Mouse (Mus musculus) CD4-positive helper T cell, adult 2 months (primary cell): Measurements from ENCODE around the gene Tcp1.
"Not testable (repeated sequence)": the region's sequence is repeated elsewhere in the genome, so short reads cannot be mapped to it uniquely, and the experiment has no call there.

Experiments
- DNase-seq: peaks from one replicate; pipeline ENCODE4 v3.0.0-alpha.2; 2012; ENCODE audit warnings: low read depth, missing footprints, low spot score

The Tcp1 gene

DNA sequence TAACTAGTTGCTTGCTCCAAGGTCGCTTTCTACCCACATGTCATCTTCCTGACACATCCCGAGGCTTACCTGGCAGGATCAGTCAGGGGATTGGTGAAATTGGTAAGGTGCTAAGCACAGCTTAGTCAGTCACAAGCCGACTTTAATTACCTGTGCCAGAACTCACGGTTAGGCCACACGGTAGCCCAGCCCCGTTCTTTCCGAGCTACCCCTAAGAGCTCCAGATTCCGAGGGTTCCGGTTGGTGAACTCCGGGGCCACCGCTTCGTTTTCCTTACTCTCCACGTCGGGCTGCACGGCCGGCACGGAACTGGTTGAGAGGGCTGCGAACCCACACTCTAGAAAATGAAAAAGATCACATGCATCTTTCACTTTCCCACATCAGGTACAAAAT lies at the start of gene Tcp1:
Gene Tcp1 (plus strand): TSS at position 214 of the 393 bp plus-strand sequence.
- DNase-seq: no peak

DNA sequence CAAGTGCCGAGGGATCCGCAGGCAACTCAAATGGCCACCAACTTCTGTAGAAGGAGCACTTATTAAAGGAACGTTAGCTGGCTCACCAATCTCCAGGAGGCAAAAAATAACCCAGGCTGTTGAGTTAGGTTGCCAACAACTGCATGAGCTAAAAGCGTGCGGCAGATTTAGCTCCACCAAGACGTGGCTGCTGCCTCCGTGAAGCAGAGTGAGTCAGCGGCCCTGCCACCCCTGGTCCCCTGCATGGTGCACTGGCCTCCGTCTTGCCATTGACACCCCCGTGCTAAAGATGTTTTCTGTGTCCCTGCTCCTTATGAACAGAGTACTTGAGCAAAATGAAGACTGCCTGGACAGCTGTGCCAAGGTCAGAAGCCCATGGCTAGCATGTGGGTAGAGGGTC lies 48.6 kb upstream of the Tcp1 start:
- no peak for DNase-seq

DNA sequence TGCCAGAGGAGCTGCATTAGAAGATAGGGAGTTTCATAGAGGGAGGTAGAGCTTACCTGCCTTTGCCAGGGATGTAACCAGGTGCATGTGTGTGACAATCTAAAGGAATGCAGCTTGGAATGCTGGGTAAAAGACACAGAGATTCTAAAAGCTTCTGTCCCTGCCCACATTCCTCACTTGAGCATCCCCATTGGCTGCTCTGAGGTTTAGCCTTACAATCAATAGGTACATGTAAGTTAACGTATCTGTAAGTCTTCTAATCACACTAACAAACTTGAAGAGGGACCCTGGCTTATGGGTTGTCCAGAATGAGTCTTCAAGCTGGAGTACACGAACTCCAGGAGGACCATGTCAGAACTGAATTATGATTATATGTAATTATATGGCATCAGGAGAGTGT lies 47.5 kb upstream of the Tcp1 start, which contains the start of gene Mas1:
Gene Mas1 (minus strand): TSS at position 101 of the 400 bp plus-strand sequence.
- DNase-seq: no peak

DNA sequence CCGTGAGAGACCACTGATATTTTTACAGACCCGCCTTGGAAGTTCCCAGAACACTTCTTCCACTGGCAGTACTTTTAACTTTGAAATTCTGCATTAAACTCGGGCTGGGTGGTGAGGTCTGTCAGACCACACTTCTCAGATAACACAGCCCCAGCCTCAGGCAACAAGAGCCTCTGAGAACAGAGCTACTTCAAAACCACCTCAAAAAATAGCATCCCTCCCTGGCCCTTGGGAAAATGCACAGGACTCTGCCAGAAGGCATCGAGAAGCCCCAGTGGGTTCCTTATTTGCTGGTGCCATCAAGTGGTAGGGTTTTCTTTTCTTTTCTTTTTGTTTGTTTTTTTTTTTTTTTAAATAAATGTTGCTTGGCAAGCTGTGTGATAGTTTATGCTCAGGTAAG lies 46.9 kb upstream of the Tcp1 start:
- DNase-seq: no peak

DNA sequence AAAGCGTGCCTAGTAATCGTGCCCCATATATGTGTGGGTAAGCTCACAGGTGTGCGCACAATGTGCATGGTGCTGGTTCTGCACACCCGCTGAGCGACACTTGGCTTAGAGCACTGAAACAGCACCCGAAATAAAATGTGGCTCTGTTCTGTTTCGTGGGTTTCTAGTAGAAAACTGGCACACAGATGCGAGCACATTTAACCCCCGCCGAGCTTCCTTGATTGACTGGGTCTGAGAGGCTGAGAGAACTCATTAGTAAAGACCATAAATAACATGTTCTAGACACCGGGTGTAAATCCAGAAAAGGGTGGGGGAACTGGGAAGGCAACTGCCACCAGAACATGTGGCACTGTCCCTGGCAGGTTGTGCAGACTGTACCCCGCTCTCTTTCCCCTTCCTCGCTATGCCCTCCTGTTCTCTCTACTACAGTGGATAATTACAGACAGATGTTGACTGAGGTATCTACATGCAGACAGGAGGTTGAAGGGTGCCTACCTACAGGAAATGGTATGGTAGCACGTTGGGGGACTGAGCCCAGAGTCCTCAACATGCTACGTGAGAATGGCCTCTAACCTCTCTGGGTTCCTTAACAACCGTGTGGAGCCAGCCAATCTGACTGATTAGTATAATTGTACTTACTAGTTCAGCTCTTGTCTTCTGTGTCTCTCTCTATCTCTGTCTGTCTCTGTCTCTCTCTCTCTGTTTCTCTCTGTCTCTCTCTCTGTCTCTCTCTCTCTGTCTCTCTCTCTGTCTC lies 43.0 kb upstream of the Tcp1 start:
- no peak for DNase-seq

DNA sequence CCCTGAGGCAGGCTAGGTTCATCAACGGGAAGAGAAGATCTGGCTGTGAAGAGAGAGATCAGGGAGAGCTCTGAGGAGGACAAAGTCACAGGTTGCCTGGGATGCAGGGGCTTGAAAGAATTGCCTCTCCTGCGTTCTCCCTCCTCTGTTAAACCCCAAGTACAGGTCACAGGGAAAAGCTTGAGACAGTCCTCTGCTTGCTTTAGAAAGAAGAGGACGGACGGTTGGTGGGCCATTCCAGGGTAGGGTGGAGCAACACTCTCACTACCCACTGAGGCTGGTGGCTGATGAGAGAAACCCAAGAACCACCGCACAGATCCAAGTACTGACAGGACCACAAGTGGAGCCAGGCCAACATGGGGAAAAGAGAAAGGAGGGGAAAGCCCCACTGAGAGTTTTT lies 39.8 kb upstream of the Tcp1 start, which contains the start of gene Mrgprh:
Gene Mrgprh (plus strand): TSS at position 301 of the 400 bp plus-strand sequence.
- DNase-seq: no peak

DNA sequence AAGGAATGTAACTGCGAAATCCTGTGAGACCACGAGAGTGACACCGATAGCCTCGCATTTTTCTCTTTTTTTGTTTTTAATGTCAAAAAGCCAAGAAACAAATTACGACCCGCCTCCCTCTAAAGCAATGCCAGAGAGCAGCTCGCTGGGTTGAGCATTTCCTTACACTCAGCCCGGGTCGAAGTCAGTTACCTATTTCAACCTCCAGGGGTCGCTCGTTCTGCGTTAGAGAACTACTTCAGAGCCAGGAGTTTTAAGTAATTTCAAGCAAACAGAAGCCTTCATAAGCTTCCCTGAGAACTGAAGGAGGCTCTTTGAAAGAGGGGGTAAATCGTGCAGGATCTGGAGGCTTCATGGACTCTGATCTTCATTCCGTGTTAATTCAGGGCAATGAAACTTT lies 35.3 kb upstream of the Tcp1 start:
- DNase-seq: peak; percentile 82

DNA sequence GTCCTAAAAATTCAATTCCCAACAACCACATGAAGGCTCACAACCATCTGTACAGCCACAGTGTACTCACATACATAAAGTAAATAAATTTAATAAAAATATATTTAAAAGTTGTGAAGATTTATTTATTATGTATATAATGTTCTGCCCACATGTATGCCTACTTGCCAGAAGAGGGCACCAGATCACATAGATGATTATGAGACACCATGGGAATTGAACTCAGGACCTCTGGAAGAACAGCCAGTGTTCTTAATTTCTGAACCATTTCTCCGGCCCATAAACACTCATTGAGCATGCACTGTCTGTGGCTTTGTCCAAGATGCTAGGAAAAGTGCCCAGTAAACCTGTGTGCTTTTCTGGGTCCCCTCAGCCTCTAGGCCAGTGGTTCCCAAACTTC lies 34.3 kb upstream of the Tcp1 start:
- no peak for DNase-seq

DNA sequence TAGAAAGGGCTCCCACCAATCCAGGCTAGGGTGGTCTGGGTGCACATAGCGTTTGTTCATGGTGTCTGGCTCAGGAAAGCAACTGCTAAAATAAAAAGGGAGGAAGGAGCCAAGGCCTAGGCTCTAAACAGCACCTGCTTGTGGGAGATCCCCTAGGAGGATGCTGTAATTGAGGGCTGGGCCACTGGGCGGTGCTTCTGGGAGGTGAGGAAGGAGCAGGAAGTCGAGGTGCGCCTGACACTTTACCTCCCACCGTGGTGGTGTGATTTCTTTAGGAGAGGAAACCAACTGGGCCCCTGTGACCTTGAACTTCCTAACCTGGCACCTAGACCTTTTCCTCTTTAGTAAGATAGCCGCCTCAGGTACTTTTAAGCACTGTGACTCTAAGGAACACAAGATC lies 28.9 kb upstream of the Tcp1 start:
- peak; percentile 71 for DNase-seq

DNA sequence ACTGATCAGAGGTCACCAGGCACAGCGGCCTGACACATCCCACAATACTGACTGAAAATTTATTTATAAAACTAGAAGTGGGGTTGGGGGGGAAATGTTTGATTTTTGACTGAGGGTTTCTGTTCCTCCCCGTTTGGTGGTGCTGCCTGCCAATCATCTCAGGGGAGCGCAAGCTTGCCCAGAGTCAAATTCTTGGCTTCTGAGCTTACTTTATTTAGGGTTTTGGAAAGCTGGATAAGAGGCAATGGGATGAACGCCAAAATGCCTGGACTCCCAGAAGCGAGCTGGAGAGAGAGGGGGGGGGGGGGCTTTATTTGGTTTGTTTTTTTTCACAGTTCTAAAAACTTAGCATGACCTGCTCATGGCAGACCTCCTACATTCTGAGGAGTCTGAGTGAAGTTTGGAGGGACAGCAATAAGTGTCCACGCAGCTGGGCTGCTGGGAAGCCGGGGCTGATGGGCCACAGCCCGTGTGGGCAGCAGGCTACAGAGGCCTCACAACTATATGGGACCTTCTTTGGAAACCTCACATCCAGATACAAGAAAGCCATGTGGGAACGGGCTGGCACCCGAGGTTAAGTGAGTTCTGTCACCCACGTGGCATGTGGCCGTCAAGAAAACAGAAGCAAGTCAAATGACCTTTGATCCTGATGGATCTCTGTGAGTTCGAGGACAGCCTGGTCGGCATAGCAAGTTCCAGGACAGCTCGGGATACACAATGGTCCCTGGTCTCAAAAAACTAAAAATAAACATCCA lies 28.3 kb upstream of the Tcp1 start:
- no peak for DNase-seq

DNA sequence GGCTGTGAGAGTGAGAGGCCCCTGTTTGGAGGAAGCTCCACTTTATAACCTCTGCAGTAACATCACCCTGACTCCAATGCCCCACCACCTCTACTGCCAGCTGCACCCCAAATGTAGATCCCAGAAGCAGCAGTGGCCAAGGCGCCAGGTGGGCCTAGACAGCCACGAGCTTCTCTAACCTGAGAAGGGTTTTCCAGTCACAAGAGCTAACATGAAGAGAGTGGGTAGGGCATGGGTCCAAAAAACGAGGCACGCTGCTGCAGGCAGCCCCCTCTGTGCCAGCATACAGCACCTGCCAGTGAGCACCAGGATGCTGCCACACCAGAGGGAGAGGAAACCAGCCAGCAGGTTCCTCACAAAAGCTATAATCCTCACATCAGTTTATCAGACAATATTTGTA lies 24.4 kb upstream of the Tcp1 start:
- DNase-seq: no peak

DNA sequence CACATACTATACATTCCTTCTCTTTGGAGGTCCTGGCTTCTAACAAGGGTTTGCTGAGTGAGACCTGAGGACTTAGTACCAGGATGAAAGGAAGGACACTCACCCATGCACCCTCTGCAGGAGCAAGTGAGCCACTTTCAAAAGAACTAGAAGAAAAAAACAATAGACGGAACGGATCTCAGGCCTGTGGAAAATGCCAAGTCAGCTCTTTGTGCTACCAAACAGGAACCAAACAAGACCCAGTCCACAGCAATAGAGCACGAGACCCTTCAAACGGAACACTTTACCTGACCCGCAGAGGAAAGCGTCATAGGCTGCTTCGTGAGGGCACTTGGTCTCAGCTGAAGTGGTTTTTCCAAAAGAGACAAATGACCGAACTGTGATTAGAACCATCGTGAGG lies 23.5 kb upstream of the Tcp1 start:
- no peak for DNase-seq

DNA sequence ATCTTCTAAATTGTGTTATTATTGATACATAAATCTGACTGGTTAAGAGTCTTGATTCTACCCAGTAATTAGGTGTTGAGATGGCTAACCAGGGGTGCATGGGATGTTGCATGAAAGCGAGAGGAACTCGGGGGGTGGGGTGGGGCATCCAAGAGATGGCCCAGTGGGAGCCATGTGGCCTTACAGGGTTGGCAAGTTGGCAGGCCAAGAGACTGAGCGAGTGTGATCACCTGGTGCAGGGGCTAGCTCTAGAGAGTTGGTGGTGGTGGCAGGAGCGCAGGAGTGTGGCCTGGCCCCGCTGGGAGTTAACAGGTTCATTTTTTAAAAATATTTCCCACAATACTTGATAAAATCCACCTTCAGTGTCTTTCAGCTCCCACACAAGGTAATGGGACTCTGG lies 17.8 kb upstream of the Tcp1 start:
- no peak for DNase-seq

DNA sequence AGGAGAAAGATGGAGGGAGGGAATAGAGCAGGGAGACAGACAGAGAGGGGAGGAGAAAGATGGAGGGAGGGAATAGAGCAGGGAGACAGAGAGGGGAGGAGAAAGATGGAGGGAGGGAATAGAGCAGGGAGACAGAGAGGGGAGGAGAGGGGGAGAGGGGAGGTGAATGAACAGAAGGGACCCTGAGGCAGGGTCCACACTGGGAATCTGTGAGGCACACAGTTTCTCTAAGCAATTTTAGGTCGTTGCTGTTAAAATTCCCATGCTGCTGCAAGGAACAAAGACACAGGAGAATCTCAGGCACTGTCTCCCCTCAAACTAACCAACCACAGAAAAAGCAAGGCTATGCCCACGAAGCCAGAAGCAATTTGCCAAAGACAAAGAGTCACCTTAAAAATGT lies 16.9 kb upstream of the Tcp1 start:
- DNase-seq: not testable (repeated sequence)

DNA sequence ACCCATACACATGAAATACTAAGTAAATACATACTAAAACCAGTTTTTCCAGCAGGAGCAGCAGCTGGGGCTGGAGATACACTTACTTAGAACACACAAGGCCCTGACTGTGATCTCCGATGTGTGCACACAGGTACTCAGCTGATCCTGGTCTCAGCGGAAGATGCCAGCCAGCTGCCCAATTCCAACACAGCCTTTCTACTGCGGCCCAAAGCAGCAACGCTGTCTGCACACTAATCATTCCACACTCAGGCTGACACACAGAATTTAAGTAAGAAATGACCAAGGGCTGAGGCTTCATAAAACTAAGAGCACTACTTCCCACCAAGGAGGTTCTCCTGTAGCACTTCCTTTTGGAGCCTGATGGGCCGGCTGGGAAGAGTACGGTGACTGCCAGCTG lies 13.2 kb upstream of the Tcp1 start:
- no peak for DNase-seq

DNA sequence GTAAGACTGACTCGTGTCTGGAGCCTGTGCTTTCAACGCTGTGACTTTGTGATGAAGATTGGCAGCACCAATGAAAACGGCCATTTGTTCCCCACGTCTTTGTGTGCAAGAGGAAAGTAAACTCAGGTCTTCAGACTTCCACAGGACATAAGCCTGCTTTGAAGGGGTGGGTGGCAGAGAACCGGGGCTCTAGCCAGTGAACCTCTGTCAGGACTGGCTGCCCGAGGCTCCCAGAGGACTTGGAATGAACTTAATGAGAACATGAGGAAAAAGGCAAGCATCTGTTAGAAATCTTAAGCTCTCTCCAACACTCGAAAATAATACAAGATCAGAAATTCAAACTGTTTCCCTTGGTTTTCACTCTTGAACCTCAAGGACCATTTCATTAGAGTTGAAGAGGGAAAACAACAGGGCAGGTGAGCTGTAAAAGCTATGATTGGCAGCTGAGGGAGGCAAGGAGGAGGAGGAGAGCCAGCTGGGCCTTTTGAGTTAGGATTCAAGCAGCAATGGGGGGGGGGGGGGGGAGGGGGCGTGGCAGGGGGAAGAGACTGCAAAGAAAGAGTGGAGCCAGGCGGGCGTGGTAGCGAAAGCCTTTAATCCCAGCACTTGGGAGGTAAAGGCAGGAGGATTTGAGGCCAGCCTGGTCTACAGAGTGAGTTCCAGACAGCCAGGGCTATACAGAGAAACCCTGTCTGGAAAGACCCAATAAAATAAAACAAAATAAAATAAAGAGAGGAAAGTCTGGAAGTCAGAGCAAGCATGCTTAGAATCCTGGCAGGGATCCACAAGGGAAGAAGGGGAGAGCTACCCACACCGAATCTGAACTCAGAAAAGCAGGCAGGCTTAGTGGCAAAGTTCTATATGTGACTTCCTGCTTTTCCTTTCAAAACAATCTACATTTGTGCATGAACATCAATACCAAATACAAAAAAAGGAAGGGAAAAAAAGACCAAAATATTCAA lies 11.8 kb upstream of the Tcp1 start:
- no peak for DNase-seq

DNA sequence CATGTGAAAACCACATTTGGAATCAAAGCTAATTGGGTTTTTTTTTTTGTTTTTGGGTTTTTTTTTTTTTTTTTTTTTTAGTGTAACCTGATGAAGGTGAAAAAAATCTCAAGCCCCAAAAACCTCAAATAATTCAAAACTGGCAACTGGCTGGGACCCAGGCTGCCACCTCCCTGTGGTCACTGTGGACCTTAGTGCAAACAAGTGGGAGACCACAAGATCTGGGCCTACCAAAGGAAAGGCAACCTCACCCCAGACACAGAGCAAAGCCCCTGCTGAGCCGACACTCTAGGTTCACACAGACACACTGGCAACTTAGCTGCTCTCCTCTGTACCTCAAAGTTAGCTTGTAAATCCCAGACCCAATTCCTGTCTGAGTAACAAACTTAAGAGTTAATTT lies 11.2 kb upstream of the Tcp1 start:
- DNase-seq: no peak

DNA sequence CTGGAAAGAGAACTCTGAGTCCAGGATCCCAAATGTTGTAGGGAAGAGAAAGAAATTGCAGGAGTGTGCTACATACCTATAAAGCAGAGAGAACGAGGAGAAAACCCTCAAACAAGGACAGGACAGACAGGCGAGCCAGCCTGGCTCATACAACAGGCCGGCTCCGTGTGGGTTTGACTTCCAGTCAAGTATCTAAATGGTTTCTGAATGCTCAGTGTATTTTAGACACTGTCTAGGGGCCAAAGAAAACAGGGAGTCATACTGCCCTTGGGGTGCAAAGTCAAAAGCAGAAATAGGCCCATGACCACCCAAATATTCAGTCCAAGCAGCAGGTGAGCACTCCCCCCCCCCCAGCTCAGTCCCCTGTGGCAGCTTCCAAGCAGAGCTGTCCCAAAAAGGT lies 9.7 kb upstream of the Tcp1 start:
- DNase-seq: no peak

DNA sequence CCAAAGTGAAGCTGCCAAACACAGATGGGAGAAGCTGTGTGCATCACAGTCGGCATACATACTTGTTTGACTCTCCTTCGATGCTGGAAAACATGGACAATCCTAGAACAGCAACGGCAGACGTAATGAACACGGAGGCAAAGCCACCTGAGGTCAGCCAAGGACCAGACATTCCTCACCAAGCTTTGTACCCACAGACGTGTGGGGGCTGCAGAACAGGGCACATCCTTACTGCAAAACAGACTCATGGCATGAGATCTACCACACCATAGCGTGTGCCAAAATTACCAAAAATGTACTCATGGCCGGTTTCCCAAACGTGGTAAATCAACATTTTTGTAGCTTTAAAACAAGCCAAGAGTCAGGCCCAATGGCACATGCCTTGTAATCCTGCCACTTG lies 9.1 kb upstream of the Tcp1 start:
- DNase-seq: no peak

DNA sequence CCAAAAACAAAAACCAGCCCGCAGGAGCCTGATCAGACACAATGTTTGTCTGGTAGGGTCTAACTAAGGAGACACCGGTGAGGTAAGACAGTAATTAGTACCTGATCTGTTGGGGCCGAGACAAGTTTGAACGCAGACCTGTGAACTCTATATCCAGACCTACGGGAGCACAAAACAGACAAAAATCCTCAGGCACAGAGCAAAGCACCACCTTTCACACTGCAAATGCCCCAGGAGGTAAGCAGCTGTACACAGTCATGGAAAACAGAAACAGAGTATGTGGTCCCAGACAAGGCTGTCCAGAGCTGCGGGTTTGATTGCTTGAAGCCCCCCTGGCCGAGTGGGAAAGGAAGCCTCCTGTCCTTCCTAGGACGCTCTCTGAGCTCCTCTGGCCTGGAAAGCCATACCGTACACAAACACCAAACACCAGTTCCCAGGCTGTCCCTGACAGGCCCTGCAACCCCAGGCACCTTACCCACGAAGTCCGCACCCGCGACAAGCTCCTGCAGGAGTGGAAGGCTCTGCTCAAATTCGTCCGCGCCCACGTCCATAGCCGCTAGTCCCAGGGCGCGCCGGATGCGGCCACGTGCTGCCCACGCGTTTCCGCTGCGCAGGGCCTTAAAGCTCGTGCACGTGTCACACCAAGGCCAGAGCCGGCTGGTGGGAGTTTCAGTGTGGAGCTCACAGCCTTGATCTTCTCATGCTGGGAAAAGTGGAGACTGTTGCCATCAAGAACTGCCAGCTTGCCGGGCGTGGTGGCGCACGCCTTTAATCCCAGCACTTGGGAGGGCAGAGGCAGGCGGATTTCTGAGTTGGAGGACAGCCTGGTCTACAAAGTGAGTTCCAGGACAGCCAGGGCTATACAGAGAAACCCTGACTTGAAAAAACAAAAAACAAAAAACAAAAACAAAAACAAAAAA lies 5.9 kb upstream of the Tcp1 start, which contains the start of gene Pnldc1:
Gene Pnldc1 (minus strand): TSS at position 870 of the 920 bp plus-strand sequence.
- DNase-seq: no peak

DNA sequence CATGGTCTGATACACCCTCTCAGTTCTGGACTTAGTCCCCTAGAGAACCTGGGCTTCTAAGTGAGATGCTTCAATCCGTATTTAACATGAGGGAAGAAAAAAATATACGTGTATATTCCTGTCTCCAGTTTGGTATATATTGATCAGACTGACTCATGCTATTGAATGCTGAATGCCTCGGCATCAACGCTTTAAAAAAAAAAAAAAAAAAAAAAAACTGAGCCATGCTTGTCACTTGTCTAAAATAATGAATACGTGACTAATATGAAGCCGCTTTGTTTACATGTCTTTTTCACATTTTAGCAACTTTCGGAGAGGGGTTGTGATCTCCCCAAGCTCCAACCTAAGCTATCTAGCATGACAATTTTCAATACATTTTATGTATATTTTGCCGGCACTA lies 5.1 kb upstream of the Tcp1 start:
- no peak for DNase-seq
